Mouse (Mus musculus) embryonic facial prominence, embryonic 15.5 days (tissue): ENCODE measurements around the gene Enpp1. TPM values are rescaled to one million over a fixed set of nuclear protein-coding genes. Genes with fewer than 3 reads are reported as not detected.

Experiments used
- ATAC-seq: fragments of 200-750 bp; cut with Nextera tagmentation; 2 replicates; pipeline ENCODE4 v1.8.0; 2017; ENCODE audit warnings: low read depth, moderate TSS enrichment; ENCODE audit not compliant: insufficient number of reproducible peaks, low FRiP score, low TSS enrichment
- H3K27ac ChIP-seq: fragments of 300-500 bp; sonication (generic); replicated peaks from 2 replicates; pipeline ENCODE4 v1.5.1; 2015; ENCODE audit warnings: mild to moderate bottlenecking, inconsistent platforms
- H3K27me3 ChIP-seq: fragments of 300-500 bp; sonication (generic); 2 replicates; pipeline ENCODE4 v1.6.1; 2015; ENCODE audit warnings: inconsistent platforms
- H3K36me3 ChIP-seq: fragments of 300-500 bp; sonication (generic); 2 replicates; pipeline ENCODE4 v1.6.1; 2015; ENCODE audit warnings: mild to moderate bottlenecking, inconsistent platforms
- H3K4me1 ChIP-seq: fragments of 300-500 bp; sonication (generic); 2 replicates; pipeline ENCODE4 v1.6.1; 2015; ENCODE audit warnings: inconsistent platforms
- H3K4me2 ChIP-seq: fragments of 300-500 bp; sonication (generic); replicated peaks from 2 replicates; pipeline ENCODE4 v1.6.1; 2015; ENCODE audit warnings: mild to moderate bottlenecking, inconsistent platforms
- H3K4me3 ChIP-seq: fragments of 300-500 bp; sonication (generic); replicated peaks from 2 replicates; pipeline ENCODE4 v1.5.1; 2015; ENCODE audit warnings: mild to moderate bottlenecking, inconsistent platforms
- H3K9ac ChIP-seq: fragments of 300-500 bp; sonication (generic); 2 replicates; pipeline ENCODE4 v1.6.1; 2015; ENCODE audit warnings: inconsistent platforms
- H3K9me3 ChIP-seq: fragments of 300-500 bp; sonication (generic); replicated peaks from 2 replicates; pipeline ENCODE4 v1.6.1; 2016; ENCODE audit warnings: inconsistent platforms
- WGBS: fragments of 180-500 bp; shearing (Covaris S2); methylation state at CpG from one replicate; pipeline ENCODE4 v1.1.7; 2015; 5-methylcytosine and 5-hydroxymethylcytosine counted together
- polyA plus RNA-seq: library from polyadenylated mRNA; unstranded; fragments of >200 nt; fragmentation: Nextera tagmentation; extraction: Ambion mirVana; gene quantifications from 2 replicates; pipeline ENCODE4 v1.2.1, GENCODE M21; 2015

Enpp1 gene
- polyA plus RNA-seq, 1 experiment from 2014 or later: 7.5 TPM

- 90% methylated on average over 5 of the region's 5 CpGs for WGBS
- H3K4me1 ChIP-seq: peaks cover 15% of the 10 kb centered on the region; the same call in 1 of the 2 replicates
- ATAC-seq: no peak
- no peak overlapping the region for H3K9ac ChIP-seq
- H3K4me2 ChIP-seq: no peak overlapping the region
- no peak overlapping the region for H3K27ac ChIP-seq
- no peaks in the 10 kb centered on the region for H3K36me3 ChIP-seq
- no peaks in the 10 kb centered on the region for H3K9me3 ChIP-seq
- no peak overlapping the region for H3K4me3 ChIP-seq
- H3K27me3 ChIP-seq: no peaks in the 10 kb centered on the region
Measured at GRCm38 (mm10) chr10:24735027-24735777, 23.2 kb upstream of the Enpp1 start.

- H3K4me3 ChIP-seq: no peak overlapping the region
- H3K4me1 ChIP-seq: 0 out of 2 replicates have a peak, but pooled peaks cover 6% of the 10 kb centered on the region
- no peak overlapping the region for H3K9ac ChIP-seq
- no peak overlapping the region for H3K27ac ChIP-seq
- H3K4me2 ChIP-seq: no peak overlapping the region
- no peaks in the 10 kb centered on the region for H3K9me3 ChIP-seq
- no peaks in the 10 kb centered on the region for H3K27me3 ChIP-seq
- 93% methylated on average over 4 of the region's 4 CpGs for WGBS
- H3K36me3 ChIP-seq: no peaks in the 10 kb centered on the region
- ATAC-seq: no peak
Measured at GRCm38 (mm10) chr10:24727478-24727877, 15.5 kb upstream of the Enpp1 start.

GRCm38 (mm10) chr10:24725197-24725596 lies 13.2 kb upstream of the Enpp1 start:
- no peak overlapping the region for H3K4me3 ChIP-seq

GRCm38 (mm10) chr10:24721841-24722240 lies 9.9 kb upstream of the Enpp1 start:
- Histone ChIP-seq H3K4me2 (no peak overlapping the region), H3K4me1 (no peaks in the 10 kb centered on the region), H3K36me3 (no peaks in the 10 kb centered on the region), H3K27me3 (no peaks in the 10 kb centered on the region), H3K9ac (no peak overlapping the region), H3K27ac (no peak overlapping the region), H3K9me3 (no peaks in the 10 kb centered on the region), H3K4me3 (no peak overlapping the region)
- 88% methylated on average over 3 of the region's 3 CpGs for WGBS
- ATAC-seq: no peak

More at GRCm38 (mm10) chr10:24725197-24725596, 13.2 kb upstream of the Enpp1 start:
- no peak overlapping the region for H3K4me2 ChIP-seq
- H3K4me1 ChIP-seq: no peaks in the 10 kb centered on the region
- no peaks in the 10 kb centered on the region for H3K9me3 ChIP-seq
- WGBS: 66% methylated on average over 2 of the region's 2 CpGs
- ATAC-seq: no peak
- H3K9ac ChIP-seq: no peak overlapping the region
- H3K36me3 ChIP-seq: no peaks in the 10 kb centered on the region
- no peaks in the 10 kb centered on the region for H3K27me3 ChIP-seq
- no peak overlapping the region for H3K27ac ChIP-seq

- H3K4me2 ChIP-seq: no peak overlapping the region
- no peak overlapping the region for H3K27ac ChIP-seq
- no peaks in the 10 kb centered on the region for H3K4me1 ChIP-seq
- no peaks in the 10 kb centered on the region for H3K36me3 ChIP-seq
- WGBS: 77% methylated on average over 4 of the region's 4 CpGs
- H3K27me3 ChIP-seq: no peaks in the 10 kb centered on the region
- no peak overlapping the region for H3K4me3 ChIP-seq
- H3K9me3 ChIP-seq: no peaks in the 10 kb centered on the region
- ATAC-seq: no peak
- no peak overlapping the region for H3K9ac ChIP-seq
Measured at GRCm38 (mm10) chr10:24719383-24719782, 7.4 kb upstream of the Enpp1 start.

GRCm38 (mm10) chr10:24718720-24719119 lies 6.8 kb upstream of the Enpp1 start:
- H3K4me2 ChIP-seq: no peak overlapping the region
- no peak overlapping the region for H3K27ac ChIP-seq
- no peaks in the 10 kb centered on the region for H3K36me3 ChIP-seq
- H3K4me3 ChIP-seq: no peak overlapping the region
- 51% methylated on average over 11 of the region's 11 CpGs for WGBS
- no peaks in the 10 kb centered on the region for H3K9me3 ChIP-seq
- ATAC-seq: no peak
- no peaks in the 10 kb centered on the region for H3K4me1 ChIP-seq
- H3K9ac ChIP-seq: no peak overlapping the region
- no peaks in the 10 kb centered on the region for H3K27me3 ChIP-seq

GRCm38 (mm10) chr10:24718058-24718457 lies 6.1 kb upstream of the Enpp1 start:
- ATAC-seq: no peak

GRCm38 (mm10) chr10:24716232-24716631 lies 4.3 kb upstream of the Enpp1 start:
- H3K4me2 ChIP-seq: no peak overlapping the region
- H3K9ac ChIP-seq: no peak overlapping the region
- H3K36me3 ChIP-seq: no peaks in the 10 kb centered on the region
- no peaks in the 10 kb centered on the region for H3K9me3 ChIP-seq
- ATAC-seq: no peak
- 0 out of 2 replicates have a peak, but pooled peaks cover 4% of the 10 kb centered on the region for H3K4me1 ChIP-seq
- 84% methylated on average over 5 of the region's 5 CpGs for WGBS
- H3K27me3 ChIP-seq: 0 out of 2 replicates have a peak, but pooled peaks cover 4% of the 10 kb centered on the region
- no peak overlapping the region for H3K27ac ChIP-seq
- no peak overlapping the region for H3K4me3 ChIP-seq

More at GRCm38 (mm10) chr10:24718058-24718457, 6.1 kb upstream of the Enpp1 start:
- Histone ChIP-seq H3K27ac (no peak overlapping the region), H3K36me3 (no peaks in the 10 kb centered on the region), H3K9me3 (no peaks in the 10 kb centered on the region), H3K4me3 (no peak overlapping the region), H3K4me2 (no peak overlapping the region), H3K9ac (no peak overlapping the region), H3K27me3 (no peaks in the 10 kb centered on the region), H3K4me1 (no peaks in the 10 kb centered on the region)
- 36% methylated on average over 14 of the region's 14 CpGs for WGBS

GRCm38 (mm10) chr10:24712901-24713300 lies 942 bp upstream of the Enpp1 start:
- no peak for ATAC-seq
- 76% methylated on average over 5 of the region's 5 CpGs for WGBS
- H3K27me3 ChIP-seq: peaks cover 9% of the 10 kb centered on the region; the same call in 1 of the 2 replicates

GRCm38 (mm10) chr10:24712367-24712761 lies 405 bp upstream of the Enpp1 start:
- H3K27ac ChIP-seq: no peak overlapping the region
- peaks cover 9% of the 10 kb centered on the region; the same call in 1 of the 2 replicates for H3K27me3 ChIP-seq
- H3K9ac ChIP-seq: no peak overlapping the region; the same call in 1 of the 2 replicates
- no peaks in the 10 kb centered on the region for H3K36me3 ChIP-seq
- peak overlapping the region; percentile 97 for H3K4me2 ChIP-seq
- H3K4me3 ChIP-seq: peak overlapping the region; percentile 66
- H3K9me3 ChIP-seq: no peaks in the 10 kb centered on the region
- 0 out of 2 replicates have a peak, but pooled peaks cover 10% of the 10 kb centered on the region for H3K4me1 ChIP-seq
- WGBS: 11% methylated on average over 15 of the region's 15 CpGs
- no peak for ATAC-seq

More at GRCm38 (mm10) chr10:24712901-24713300, 942 bp upstream of the Enpp1 start:
- H3K4me2 ChIP-seq: no peak overlapping the region
- H3K4me1 ChIP-seq: 0 out of 2 replicates have a peak, but pooled peaks cover 10% of the 10 kb centered on the region
- H3K9me3 ChIP-seq: no peaks in the 10 kb centered on the region
- no peak overlapping the region for H3K4me3 ChIP-seq
- H3K36me3 ChIP-seq: no peaks in the 10 kb centered on the region
- no peak overlapping the region for H3K27ac ChIP-seq
- no peak overlapping the region for H3K9ac ChIP-seq

- Histone ChIP-seq H3K4me2 (peak overlapping the region; percentile 97), H3K4me3 (peak overlapping the region; percentile 66), H3K36me3 (no peaks in the 10 kb centered on the region), H3K27ac (no peak overlapping the region), H3K27me3 (peaks cover 9% of the 10 kb centered on the region; the same call in 1 of the 2 replicates), H3K9ac (peak overlapping the region; percentile 51; the same call in 1 of the 2 replicates), H3K4me1 (0 out of 2 replicates have a peak, but pooled peaks cover 10% of the 10 kb centered on the region), H3K9me3 (no peaks in the 10 kb centered on the region)
- 18% methylated on average over 10 of the region's 10 CpGs for WGBS
- no peak for ATAC-seq
Measured at GRCm38 (mm10) chr10:24711071-24711470, 888 bp downstream of the Enpp1 start.
